Mouse (Mus musculus): ENCODE data around the gene Pigp.

- TF ChIP-seq POLR2A (IDR thresholded peaks at IDR 0.05; ENCODE audit: borderline replicate concordance, low read depth, low read length): no peak
- no peak for TF ChIP-seq CTCF (IDR thresholded peaks at IDR 0.05; ENCODE audit: low read depth, low read length)
Observed at GRCm38 (mm10) chr16:94328881-94329867, 42.5 kb downstream of the Pigp start.

All from bone marrow macrophage, adult 2 months (primary cell).